Mouse (Mus musculus) liver, adult 2 months (tissue): ENCODE results near the gene Wdr70.

Experiments used
- CTCF ChIP-seq: fragments of 200-500 bp; IDR thresholded peaks from 2 replicates; pipeline ENCODE4 v1.5.1; 2011; ENCODE audit warnings: low read depth, low read length, control low read depth
- POLR2A ChIP-seq: fragments of 200-500 bp; IDR thresholded peaks from 2 replicates; pipeline ENCODE4 v1.6.1; 2011; ENCODE audit warnings: low read length, control low read depth; ENCODE audit not compliant: insufficient read depth; ENCODE audit errors: extremely low read depth

DNA sequence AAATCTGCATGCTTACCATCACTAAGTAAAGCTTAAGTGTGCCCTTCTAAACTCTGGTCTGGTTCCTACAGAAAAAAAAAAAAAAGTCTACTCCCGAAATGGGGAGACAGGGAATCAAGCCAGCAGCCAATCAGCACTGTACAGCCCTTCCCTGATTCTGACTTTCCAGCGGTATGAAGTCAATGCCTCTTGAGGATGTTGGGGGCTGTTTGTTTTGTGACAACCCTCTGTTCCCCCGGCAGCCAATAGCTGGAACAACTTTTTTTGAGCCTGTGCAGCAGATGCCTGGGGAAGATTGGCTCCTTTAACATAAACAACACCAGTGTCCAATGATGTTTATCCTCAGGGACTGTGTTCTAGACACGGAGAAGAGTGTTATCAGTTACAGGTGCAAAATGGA lies 164.4 kb downstream of the Wdr70 start:
- TF ChIP-seq CTCF (no peak), POLR2A (no peak)
